Comparison of ENCODE assay signal across 1 mouse cellular context in the genomic region with DNA sequence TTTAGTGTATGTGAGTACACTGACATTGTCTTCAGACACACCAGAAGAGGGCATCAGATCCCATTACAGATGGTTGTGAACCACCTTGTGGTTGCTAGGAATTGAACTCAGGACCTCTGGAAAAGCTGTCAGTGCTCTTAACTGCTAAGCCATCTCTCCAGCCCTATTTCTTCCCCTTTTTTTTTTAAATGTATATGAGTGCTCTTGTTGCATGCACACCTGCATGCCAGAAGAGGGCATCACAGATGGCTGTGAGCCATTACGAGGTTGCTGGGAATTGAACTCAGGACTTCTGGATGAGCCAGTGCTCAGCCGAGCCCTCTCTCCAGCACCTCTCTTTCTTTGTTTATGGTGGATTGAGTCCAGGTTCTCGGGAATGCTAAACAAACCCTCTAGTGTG.
TF ChIP-seq lines count a peak whose summit lies in the region.

No protein-coding gene starts in this region.

TF ChIP-seq in MEL, 35 proteins besides CTCF, POLR2A, EP300 and RAD21:
- TF ChIP-seq CHD2 (IDR thresholded peaks at IDR 0.05; ENCODE audit: low read length), result no peak
- no peak for TF ChIP-seq JUND (IDR thresholded peaks at IDR 0.05; ENCODE audit: low read depth, low read length)
- no peak for TF ChIP-seq GATA1 (IDR thresholded peaks at IDR 0.05; ENCODE audit: low read depth, low read length)
- no peak for TF ChIP-seq ZKSCAN1 (IDR thresholded peaks at IDR 0.05; ENCODE audit: low read depth, low read length)
- TF ChIP-seq E2F4 (IDR thresholded peaks at IDR 0.05; ENCODE audit: borderline replicate concordance, low read depth, low read length), result no peak
- TF ChIP-seq TAL1 (IDR thresholded peaks at IDR 0.05; ENCODE audit: low read length), result no peak
- TF ChIP-seq TBP (IDR thresholded peaks at IDR 0.05; ENCODE audit: low read depth, low read length), result peak; percentile 95
- no peak for TF ChIP-seq MEF2A (IDR thresholded peaks at IDR 0.05; ENCODE audit: extremely low read depth, insufficient replicate concordance, low read depth, low read length, poor library complexity, severe bottlenecking)
- peak; percentile 78 for TF ChIP-seq ZNF384 (IDR thresholded peaks at IDR 0.05; ENCODE audit: low read depth, low read length)
- TF ChIP-seq MYC (IDR thresholded peaks at IDR 0.05; ENCODE audit: low read depth, low read length), result no peak
- no peak for TF ChIP-seq KAT2A (conservative IDR thresholded peaks at IDR 0.05; ENCODE audit: low read depth, low read length)
- no peak for TF ChIP-seq ELF1 (IDR thresholded peaks at IDR 0.05; ENCODE audit: low read depth, low read length)
TF ChIP-seq in MEL: peak in this region for 2.
